Mouse (Mus musculus): ENCODE measurements at regions not wholly inside any gene's neighbourhood (a gene's known extent, or its start where the extent isn't known, plus 50 kb on each side); places are given as distances from the start of the nearest gene placed in this dataset.

GRCm38 (mm10) chr13:79057424-79057823, 857.9 kb upstream of the Nr2f1 start:
- WGBS: 91% methylated on average over 1 of the region's 1 CpGs
- H3K9me3 ChIP-seq: no peaks in the 10 kb centered on the region
- no peaks in the 10 kb centered on the region for H3K36me3 ChIP-seq
- no peak overlapping the region for H3K4me2 ChIP-seq
- no peaks in the 10 kb centered on the region for H3K27me3 ChIP-seq (replicated peaks)
- ATAC-seq (ENCODE audit: insufficient read depth, low FRiP score, low read depth): no peak
- no peak overlapping the region for H3K9ac ChIP-seq
- H3K27ac ChIP-seq: no peak overlapping the region
- no peaks in the 10 kb centered on the region for H3K4me1 ChIP-seq
- no peak overlapping the region for H3K4me3 ChIP-seq (replicated peaks)

- no peaks in the 10 kb centered on the region for H3K27me3 ChIP-seq (replicated peaks)
- H3K4me1 ChIP-seq: no peaks in the 10 kb centered on the region
- H3K4me2 ChIP-seq: no peak overlapping the region
- no peak overlapping the region for H3K27ac ChIP-seq
- no peak for ATAC-seq (ENCODE audit: insufficient read depth, low FRiP score, low read depth)
- H3K9ac ChIP-seq: no peak overlapping the region
- no peak overlapping the region for H3K4me3 ChIP-seq (replicated peaks)
- no peaks in the 10 kb centered on the region for H3K9me3 ChIP-seq
- H3K36me3 ChIP-seq: no peaks in the 10 kb centered on the region
Observed at GRCm38 (mm10) chr13:79054481-79054880, 854.9 kb upstream of the Nr2f1 start.

- H3K9me3 ChIP-seq: no peaks in the 10 kb centered on the region
- no peaks in the 10 kb centered on the region for H3K36me3 ChIP-seq
- no peak overlapping the region for H3K9ac ChIP-seq
- H3K4me2 ChIP-seq: no peak overlapping the region
- H3K27me3 ChIP-seq (replicated peaks): no peaks in the 10 kb centered on the region
- no peak for ATAC-seq (ENCODE audit: insufficient read depth, low FRiP score, low read depth)
- no peak overlapping the region for H3K27ac ChIP-seq
- H3K4me1 ChIP-seq: no peaks in the 10 kb centered on the region
- 71% methylated on average over 1 of the region's 1 CpGs for WGBS
- H3K4me3 ChIP-seq (replicated peaks): no peak overlapping the region
Observed at GRCm38 (mm10) chr13:79053428-79053827, 853.9 kb upstream of the Nr2f1 start.

- no peaks in the 10 kb centered on the region for H3K9me3 ChIP-seq
- no peaks in the 10 kb centered on the region for H3K36me3 ChIP-seq
- no peak overlapping the region for H3K9ac ChIP-seq
- no peaks in the 10 kb centered on the region for H3K27me3 ChIP-seq (replicated peaks)
- 84% methylated on average over 1 of the region's 1 CpGs for WGBS
- no peak overlapping the region for H3K4me3 ChIP-seq (replicated peaks)
- no peaks in the 10 kb centered on the region for H3K4me1 ChIP-seq
- H3K27ac ChIP-seq: no peak overlapping the region
- H3K4me2 ChIP-seq: no peak overlapping the region
- no peak for ATAC-seq (ENCODE audit: insufficient read depth, low FRiP score, low read depth)
Observed at GRCm38 (mm10) chr13:79047240-79047639, 847.7 kb upstream of the Nr2f1 start.

GRCm38 (mm10) chr13:79044657-79045056, 845.1 kb upstream of the Nr2f1 start:
- 62% methylated on average over 5 of the region's 5 CpGs for WGBS
- H3K4me1 ChIP-seq: no peaks in the 10 kb centered on the region
- H3K4me2 ChIP-seq: no peak overlapping the region
- no peaks in the 10 kb centered on the region for H3K36me3 ChIP-seq
- H3K9me3 ChIP-seq: no peaks in the 10 kb centered on the region
- no peak overlapping the region for H3K9ac ChIP-seq
- H3K27ac ChIP-seq: no peak overlapping the region
- no peak overlapping the region for H3K4me3 ChIP-seq (replicated peaks)
- ATAC-seq (ENCODE audit: insufficient read depth, low FRiP score, low read depth): no peak
- no peaks in the 10 kb centered on the region for H3K27me3 ChIP-seq (replicated peaks)

- ATAC-seq (ENCODE audit: insufficient read depth, low FRiP score, low read depth): no peak
- no peaks in the 10 kb centered on the region for H3K36me3 ChIP-seq
- no peaks in the 10 kb centered on the region for H3K4me1 ChIP-seq
- no peak overlapping the region for H3K27ac ChIP-seq
- no peaks in the 10 kb centered on the region for H3K9me3 ChIP-seq
- no peak overlapping the region for H3K9ac ChIP-seq
- no peak overlapping the region for H3K4me2 ChIP-seq
- no peaks in the 10 kb centered on the region for H3K27me3 ChIP-seq (replicated peaks)
- H3K4me3 ChIP-seq (replicated peaks): no peak overlapping the region
Observed at GRCm38 (mm10) chr13:79037883-79038282, 838.3 kb upstream of the Nr2f1 start.

- Histone ChIP-seq H3K36me3 (no peaks in the 10 kb centered on the region), H3K27me3 (replicated peaks) (no peaks in the 10 kb centered on the region), H3K9me3 (no peaks in the 10 kb centered on the region), H3K4me2 (no peak overlapping the region), H3K27ac (no peak overlapping the region), H3K4me3 (replicated peaks) (no peak overlapping the region), H3K9ac (no peak overlapping the region), H3K4me1 (no peaks in the 10 kb centered on the region)
- WGBS: 58% methylated on average over 2 of the region's 2 CpGs
- ATAC-seq (ENCODE audit: insufficient read depth, low FRiP score, low read depth): no peak
Observed at GRCm38 (mm10) chr13:79035276-79035675, 835.7 kb upstream of the Nr2f1 start.

GRCm38 (mm10) chr13:79029974-79030373, 830.4 kb upstream of the Nr2f1 start:
- H3K4me1 ChIP-seq: no peaks in the 10 kb centered on the region
- ATAC-seq (ENCODE audit: insufficient read depth, low FRiP score, low read depth): no peak
- H3K27ac ChIP-seq: no peak overlapping the region
- H3K4me2 ChIP-seq: no peak overlapping the region
- H3K27me3 ChIP-seq (replicated peaks): no peaks in the 10 kb centered on the region
- H3K9me3 ChIP-seq: no peaks in the 10 kb centered on the region
- H3K36me3 ChIP-seq: no peaks in the 10 kb centered on the region
- H3K9ac ChIP-seq: no peak overlapping the region
- no peak overlapping the region for H3K4me3 ChIP-seq (replicated peaks)

- WGBS: 49% methylated on average over 4 of the region's 4 CpGs
- Histone ChIP-seq H3K4me1 (no peaks in the 10 kb centered on the region), H3K9me3 (no peaks in the 10 kb centered on the region), H3K9ac (no peak overlapping the region), H3K4me2 (no peak overlapping the region), H3K27ac (no peak overlapping the region), H3K4me3 (replicated peaks) (no peak overlapping the region), H3K36me3 (no peaks in the 10 kb centered on the region), H3K27me3 (replicated peaks) (no peaks in the 10 kb centered on the region)
- no peak for ATAC-seq (ENCODE audit: insufficient read depth, low FRiP score, low read depth)
Observed at GRCm38 (mm10) chr13:79027877-79028760, 828.6 kb upstream of the Nr2f1 start.

GRCm38 (mm10) chr13:79025645-79026044, 826.1 kb upstream of the Nr2f1 start:
- Histone ChIP-seq H3K9ac (no peak overlapping the region), H3K36me3 (no peaks in the 10 kb centered on the region), H3K27ac (no peak overlapping the region), H3K27me3 (replicated peaks) (no peaks in the 10 kb centered on the region), H3K4me1 (no peaks in the 10 kb centered on the region), H3K4me3 (replicated peaks) (no peak overlapping the region), H3K9me3 (no peaks in the 10 kb centered on the region), H3K4me2 (no peak overlapping the region)
- no peak for ATAC-seq (ENCODE audit: insufficient read depth, low FRiP score, low read depth)
- 67% methylated on average over 1 of the region's 1 CpGs for WGBS

- Histone ChIP-seq H3K27me3 (replicated peaks) (no peaks in the 10 kb centered on the region), H3K27ac (no peak overlapping the region), H3K4me3 (replicated peaks) (no peak overlapping the region), H3K9me3 (no peaks in the 10 kb centered on the region), H3K36me3 (no peaks in the 10 kb centered on the region), H3K9ac (no peak overlapping the region), H3K4me2 (no peak overlapping the region), H3K4me1 (no peaks in the 10 kb centered on the region)
- no peak for ATAC-seq (ENCODE audit: insufficient read depth, low FRiP score, low read depth)
- 63% methylated on average over 2 of the region's 2 CpGs for WGBS
Observed at GRCm38 (mm10) chr13:79018051-79018450, 818.5 kb upstream of the Nr2f1 start.

- no peaks in the 10 kb centered on the region for H3K4me1 ChIP-seq
- no peak overlapping the region for H3K9ac ChIP-seq
- H3K36me3 ChIP-seq: no peaks in the 10 kb centered on the region
- H3K27ac ChIP-seq: no peak overlapping the region
- 37% methylated on average over 1 of the region's 1 CpGs for WGBS
- H3K9me3 ChIP-seq: no peaks in the 10 kb centered on the region
- H3K27me3 ChIP-seq (replicated peaks): no peaks in the 10 kb centered on the region
- H3K4me3 ChIP-seq (replicated peaks): no peak overlapping the region
- H3K4me2 ChIP-seq: no peak overlapping the region
- no peak for ATAC-seq (ENCODE audit: insufficient read depth, low FRiP score, low read depth)
Observed at GRCm38 (mm10) chr13:79003313-79003712, 803.8 kb upstream of the Nr2f1 start.

- Histone ChIP-seq H3K27ac (no peak overlapping the region), H3K4me2 (no peak overlapping the region), H3K4me3 (replicated peaks) (no peak overlapping the region), H3K4me1 (no peaks in the 10 kb centered on the region), H3K36me3 (no peaks in the 10 kb centered on the region), H3K27me3 (replicated peaks) (no peaks in the 10 kb centered on the region), H3K9me3 (no peaks in the 10 kb centered on the region), H3K9ac (no peak overlapping the region)
- WGBS: 48% methylated on average over 2 of the region's 2 CpGs
- ATAC-seq (ENCODE audit: insufficient read depth, low FRiP score, low read depth): no peak
Observed at GRCm38 (mm10) chr13:78998855-78999254, 799.3 kb upstream of the Nr2f1 start.
